Mouse (Mus musculus): ENCODE measurements around the gene Trpm3.

Gene Trpm3

GRCm38 (mm10) chr19:22138590-22139421, at the start of gene Trpm3:
TSS of gene Trpm3 (plus strand) at chr19:22139046.
- peak; percentile 18 for DNase-seq (ENCODE audit: low spot score)

- no peak for DNase-seq (ENCODE audit: low spot score)
These were observed 38.3 kb upstream of the Trpm3 start for GRCm38 (mm10) chr19:22100582-22100981.

GRCm38 (mm10) chr19:22103865-22104264, 35.0 kb upstream of the Trpm3 start:
- DNase-seq (ENCODE audit: low spot score) = no peak

- no peak for DNase-seq (ENCODE audit: low spot score)
These were observed 33.9 kb upstream of the Trpm3 start for GRCm38 (mm10) chr19:22104848-22105484.

- no peak for DNase-seq (ENCODE audit: low spot score)
These were observed 33.2 kb upstream of the Trpm3 start for GRCm38 (mm10) chr19:22105648-22106047.

GRCm38 (mm10) chr19:22108893-22109463, 29.9 kb upstream of the Trpm3 start:
- no peak for DNase-seq (ENCODE audit: low spot score)

- no peak for DNase-seq (ENCODE audit: low spot score)
These were observed 17.9 kb upstream of the Trpm3 start for GRCm38 (mm10) chr19:22120976-22121375.

- no peak for DNase-seq (ENCODE audit: low spot score)
These were observed 17.2 kb upstream of the Trpm3 start for GRCm38 (mm10) chr19:22121631-22122030.

GRCm38 (mm10) chr19:22132626-22133025, 6.2 kb upstream of the Trpm3 start:
- DNase-seq (ENCODE audit: low spot score) = no peak

GRCm38 (mm10) chr19:22178549-22178948, 39.7 kb downstream of the Trpm3 start:
- DNase-seq (ENCODE audit: low spot score) = no peak

- no peak for DNase-seq (ENCODE audit: low spot score)
These were observed 40.2 kb downstream of the Trpm3 start for GRCm38 (mm10) chr19:22179017-22179416.

- DNase-seq (ENCODE audit: low spot score) = no peak
These were observed 41.3 kb downstream of the Trpm3 start for GRCm38 (mm10) chr19:22180136-22180535.

- peak; percentile 11 for DNase-seq (ENCODE audit: low spot score)
These were observed 50.9 kb downstream of the Trpm3 start for GRCm38 (mm10) chr19:22189716-22190115.

GRCm38 (mm10) chr19:22222520-22222919, 83.7 kb downstream of the Trpm3 start:
- no peak for DNase-seq (ENCODE audit: low spot score)

GRCm38 (mm10) chr19:22234187-22234586, 95.3 kb downstream of the Trpm3 start:
- DNase-seq (ENCODE audit: low spot score) = no peak

- peak; percentile 31 for DNase-seq (ENCODE audit: low spot score)
These were observed 110.2 kb downstream of the Trpm3 start for GRCm38 (mm10) chr19:22249076-22249475.

GRCm38 (mm10) chr19:22272916-22273315, 134.1 kb downstream of the Trpm3 start:
- DNase-seq (ENCODE audit: low spot score) = no peak

GRCm38 (mm10) chr19:22284651-22285050, 145.8 kb downstream of the Trpm3 start:
- no peak for DNase-seq (ENCODE audit: low spot score)

- DNase-seq (ENCODE audit: low spot score) = no peak
These were observed 153.8 kb downstream of the Trpm3 start for GRCm38 (mm10) chr19:22292671-22293070.

GRCm38 (mm10) chr19:22300906-22301305, 162.1 kb downstream of the Trpm3 start:
- DNase-seq (ENCODE audit: low spot score) = no peak

- no peak for DNase-seq (ENCODE audit: low spot score)
These were observed 164.4 kb downstream of the Trpm3 start for GRCm38 (mm10) chr19:22303021-22303951.
